Mouse (Mus musculus): ENCODE results near the gene Eif3k. TPM values are rescaled to one million over a fixed set of nuclear protein-coding genes. Genes with fewer than 3 reads are reported as not detected.

Gene Eif3k
- polyA plus RNA-seq, 1 experiment from 2014 or later = 403 TPM

- Histone ChIP-seq H3K9ac (peak overlapping the region; percentile 9; the same call in 1 of the 2 replicates), H3K9me3 (replicated peaks) (no peaks in the 10 kb centered on the region), H3K27ac (replicated peaks) (peak overlapping the region; percentile 92), H3K36me3 (0 out of 2 replicates have a peak, but pooled peaks cover 5% of the 10 kb centered on the region), H3K4me1 (peaks cover 90% of the 10 kb centered on the region), H3K27me3 (no peaks in the 10 kb centered on the region), H3K4me2 (replicated peaks) (peak overlapping the region; percentile 24), H3K4me3 (replicated peaks) (no peak overlapping the region)
- peak; percentile 66 for ATAC-seq (ENCODE audit: insufficient number of reproducible peaks, low FRiP score, low TSS enrichment, low read depth)
- WGBS = 12% methylated on average over 10 of the region's 10 CpGs
Observed at GRCm38 (mm10) chr7:28945416-28946270, 36.0 kb downstream of the Eif3k start.

DNA sequence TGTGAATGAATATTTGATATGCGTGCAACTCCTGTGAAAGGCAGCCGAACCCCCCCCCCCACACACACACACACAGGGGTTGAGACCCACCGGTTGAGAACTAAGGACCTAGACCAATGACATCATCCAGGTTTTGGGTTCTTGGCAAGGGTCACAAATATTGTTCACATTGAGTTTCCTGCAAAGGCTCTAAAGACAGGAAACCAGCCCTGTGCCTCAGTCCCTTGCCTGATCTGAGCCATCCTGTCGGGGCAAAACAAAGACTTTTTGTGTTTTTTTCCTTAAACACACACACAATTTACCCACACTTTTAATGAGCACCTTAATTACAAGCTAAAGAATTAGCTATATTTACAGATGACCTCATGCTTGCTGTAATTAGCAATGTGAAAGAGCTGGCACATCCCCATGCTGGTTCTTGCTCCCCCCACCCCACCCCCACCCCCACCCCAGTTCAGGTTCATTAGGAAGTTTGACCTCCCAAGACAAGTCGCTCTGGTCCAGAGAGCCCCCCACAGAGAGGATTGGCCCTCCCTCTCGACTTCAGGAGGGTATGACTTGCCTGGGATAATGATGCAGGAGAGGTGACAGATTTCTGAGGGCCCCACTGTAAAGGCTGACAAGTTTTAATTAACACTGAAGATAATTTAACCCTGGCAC, 36.8 kb downstream of the Eif3k start:
- Histone ChIP-seq H3K4me1 (peaks cover 93% of the 10 kb centered on the region), H3K27ac (replicated peaks) (peak overlapping the region; percentile 92), H3K4me3 (replicated peaks) (no peak overlapping the region), H3K9ac (no peak overlapping the region), H3K9me3 (replicated peaks) (no peaks in the 10 kb centered on the region), H3K27me3 (no peaks in the 10 kb centered on the region), H3K36me3 (no peaks in the 10 kb centered on the region), H3K4me2 (replicated peaks) (0 out of 2 replicates have a peak overlapping the region, but pooled peaks have one; percentile 24)
- ATAC-seq (ENCODE audit: insufficient number of reproducible peaks, low FRiP score, low TSS enrichment, low read depth) = no peak
- WGBS = 26% methylated on average over 6 of the region's 6 CpGs

- Histone ChIP-seq H3K9me3 (replicated peaks) (no peaks in the 10 kb centered on the region), H3K4me1 (peaks cover 93% of the 10 kb centered on the region), H3K9ac (no peak overlapping the region), H3K36me3 (no peaks in the 10 kb centered on the region), H3K4me3 (replicated peaks) (no peak overlapping the region), H3K27me3 (no peaks in the 10 kb centered on the region), H3K27ac (replicated peaks) (peak overlapping the region; percentile 92), H3K4me2 (replicated peaks) (peak overlapping the region; percentile 8; the same call in 1 of the 2 replicates)
- no peak for ATAC-seq (ENCODE audit: insufficient number of reproducible peaks, low FRiP score, low TSS enrichment, low read depth)
- WGBS = 17% methylated on average over 5 of the region's 5 CpGs
Observed at GRCm38 (mm10) chr7:28943451-28944180, 38.0 kb downstream of the Eif3k start.

GRCm38 (mm10) chr7:28941542-28941941, 40.1 kb downstream of the Eif3k start:
- Histone ChIP-seq H3K9ac (no peak overlapping the region), H3K4me3 (replicated peaks) (no peak overlapping the region), H3K27ac (replicated peaks) (peak overlapping the region; percentile 79), H3K4me1 (peaks cover 89% of the 10 kb centered on the region), H3K27me3 (no peaks in the 10 kb centered on the region), H3K36me3 (peaks cover 5% of the 10 kb centered on the region; the same call in 1 of the 2 replicates), H3K4me2 (replicated peaks) (no peak overlapping the region), H3K9me3 (replicated peaks) (no peaks in the 10 kb centered on the region)
- WGBS = 67% methylated on average over 4 of the region's 4 CpGs
- no peak for ATAC-seq (ENCODE audit: insufficient number of reproducible peaks, low FRiP score, low TSS enrichment, low read depth)

- ATAC-seq (ENCODE audit: insufficient number of reproducible peaks, low FRiP score, low TSS enrichment, low read depth) = no peak
- WGBS = 50% methylated on average over 4 of the region's 4 CpGs
Observed at GRCm38 (mm10) chr7:28941129-28941528, 40.5 kb downstream of the Eif3k start.

DNA sequence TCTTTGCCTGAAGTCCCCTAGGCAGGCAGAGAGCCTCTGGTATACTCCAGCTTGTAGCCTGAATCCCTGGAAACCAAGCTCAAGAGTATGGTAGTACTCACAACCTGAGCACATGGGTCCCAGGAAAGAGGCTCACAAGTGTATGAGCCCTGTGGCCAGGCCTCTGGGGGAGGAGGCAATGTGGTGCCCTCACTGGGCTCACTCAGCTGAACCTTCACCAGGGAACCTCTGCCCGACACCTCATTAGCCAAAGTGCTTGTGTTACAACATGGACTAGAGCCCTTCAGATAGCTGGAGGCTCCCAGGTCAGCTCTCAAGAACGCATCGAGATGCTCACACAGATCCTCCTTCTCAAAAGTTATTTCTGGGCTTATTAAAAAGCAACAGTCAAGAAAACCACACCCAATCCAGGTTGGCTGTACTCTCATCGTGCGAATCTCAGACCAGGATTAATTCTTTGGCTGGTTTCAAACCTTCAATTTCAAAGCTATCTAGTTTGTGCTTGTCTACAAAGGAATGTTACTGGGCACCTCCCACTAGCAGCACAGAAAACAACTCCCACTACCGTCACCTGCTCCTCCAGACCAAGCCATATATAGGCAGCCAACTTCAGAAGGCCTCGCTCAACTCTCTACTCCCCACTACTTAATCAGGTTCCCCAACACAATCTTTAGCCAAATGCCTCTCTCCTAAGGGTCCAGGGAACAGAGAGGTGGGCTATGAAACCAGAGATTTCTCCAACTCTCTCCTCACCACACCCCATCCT, 42.1 kb downstream of the Eif3k start:
- H3K4me3 ChIP-seq (replicated peaks) = no peak overlapping the region
- no peak overlapping the region for H3K4me2 ChIP-seq (replicated peaks)
- 61% methylated on average over 7 of the region's 7 CpGs for WGBS
- H3K9ac ChIP-seq = no peak overlapping the region
- peaks cover 76% of the 10 kb centered on the region for H3K4me1 ChIP-seq
- ATAC-seq (ENCODE audit: insufficient number of reproducible peaks, low FRiP score, low TSS enrichment, low read depth) = no peak
- no peaks in the 10 kb centered on the region for H3K27me3 ChIP-seq
- H3K36me3 ChIP-seq = peaks cover 5% of the 10 kb centered on the region; the same call in 1 of the 2 replicates
- H3K9me3 ChIP-seq (replicated peaks) = no peaks in the 10 kb centered on the region
- H3K27ac ChIP-seq (replicated peaks) = peak overlapping the region; percentile 79

More at GRCm38 (mm10) chr7:28941129-28941528, 40.5 kb downstream of the Eif3k start:
- H3K4me2 ChIP-seq (replicated peaks) = no peak overlapping the region
- no peak overlapping the region for H3K9ac ChIP-seq
- peaks cover 5% of the 10 kb centered on the region; the same call in 1 of the 2 replicates for H3K36me3 ChIP-seq
- H3K4me1 ChIP-seq = peaks cover 89% of the 10 kb centered on the region
- H3K27me3 ChIP-seq = no peaks in the 10 kb centered on the region
- H3K4me3 ChIP-seq (replicated peaks) = no peak overlapping the region
- no peaks in the 10 kb centered on the region for H3K9me3 ChIP-seq (replicated peaks)
- H3K27ac ChIP-seq (replicated peaks) = peak overlapping the region; percentile 79

DNA sequence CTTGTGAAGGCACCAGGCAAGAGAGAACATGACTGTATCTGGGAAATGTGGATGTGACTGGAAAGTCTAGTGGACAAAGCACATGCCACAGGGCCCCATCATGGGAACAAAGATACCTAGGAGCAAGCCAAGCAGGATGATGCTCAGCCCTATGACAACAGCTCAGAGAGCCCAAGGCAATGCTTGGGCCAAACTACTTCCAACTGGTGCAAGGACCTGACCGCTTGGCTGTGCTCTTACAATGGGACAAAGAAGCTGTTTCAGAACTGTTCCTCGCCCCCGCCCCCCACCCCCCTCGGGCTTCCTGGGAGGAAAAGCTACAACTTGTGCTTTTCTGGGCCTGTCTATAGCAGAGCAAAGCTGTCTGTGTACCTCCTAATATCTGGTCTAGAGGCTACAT, 43.0 kb downstream of the Eif3k start:
- H3K4me2 ChIP-seq (replicated peaks) = no peak overlapping the region
- peaks cover 72% of the 10 kb centered on the region for H3K4me1 ChIP-seq
- 54% methylated on average over 4 of the region's 4 CpGs for WGBS
- H3K27me3 ChIP-seq = no peaks in the 10 kb centered on the region
- peak overlapping the region; percentile 67 for H3K27ac ChIP-seq (replicated peaks)
- no peak for ATAC-seq (ENCODE audit: insufficient number of reproducible peaks, low FRiP score, low TSS enrichment, low read depth)
- no peaks in the 10 kb centered on the region for H3K9me3 ChIP-seq (replicated peaks)
- no peak overlapping the region for H3K4me3 ChIP-seq (replicated peaks)
- peaks cover 13% of the 10 kb centered on the region for H3K36me3 ChIP-seq
- H3K9ac ChIP-seq = no peak overlapping the region

- no peak overlapping the region for H3K9ac ChIP-seq
- no peak for ATAC-seq (ENCODE audit: insufficient number of reproducible peaks, low FRiP score, low TSS enrichment, low read depth)
- peaks cover 74% of the 10 kb centered on the region for H3K4me1 ChIP-seq
- peak overlapping the region; percentile 60 for H3K27ac ChIP-seq (replicated peaks)
- H3K36me3 ChIP-seq = peaks cover 16% of the 10 kb centered on the region
- H3K4me2 ChIP-seq (replicated peaks) = no peak overlapping the region
- no peaks in the 10 kb centered on the region for H3K9me3 ChIP-seq (replicated peaks)
- no peak overlapping the region for H3K4me3 ChIP-seq (replicated peaks)
- H3K27me3 ChIP-seq = no peaks in the 10 kb centered on the region
- WGBS = 66% methylated on average over 4 of the region's 4 CpGs
Observed at GRCm38 (mm10) chr7:28936787-28937186, 44.9 kb downstream of the Eif3k start.

- Histone ChIP-seq H3K4me1 (peaks cover 74% of the 10 kb centered on the region), H3K27ac (replicated peaks) (0 out of 2 replicates have a peak overlapping the region, but pooled peaks have one; percentile 44), H3K4me2 (replicated peaks) (no peak overlapping the region), H3K9ac (no peak overlapping the region), H3K27me3 (no peaks in the 10 kb centered on the region), H3K36me3 (peaks cover 16% of the 10 kb centered on the region), H3K4me3 (replicated peaks) (no peak overlapping the region), H3K9me3 (replicated peaks) (no peaks in the 10 kb centered on the region)
- WGBS = 93% methylated on average over 2 of the region's 2 CpGs
- ATAC-seq (ENCODE audit: insufficient number of reproducible peaks, low FRiP score, low TSS enrichment, low read depth) = no peak
Observed at GRCm38 (mm10) chr7:28933825-28934224, 47.8 kb downstream of the Eif3k start.

- Histone ChIP-seq H3K27me3 (no peaks in the 10 kb centered on the region), H3K36me3 (peaks cover 11% of the 10 kb centered on the region; the same call in 1 of the 2 replicates), H3K4me1 (peaks cover 67% of the 10 kb centered on the region), H3K4me2 (replicated peaks) (no peak overlapping the region), H3K4me3 (replicated peaks) (no peak overlapping the region), H3K9me3 (replicated peaks) (no peaks in the 10 kb centered on the region), H3K27ac (replicated peaks) (peak overlapping the region; percentile 9; the same call in 1 of the 2 replicates), H3K9ac (no peak overlapping the region)
- WGBS = 62% methylated on average over 6 of the region's 6 CpGs
- ATAC-seq (ENCODE audit: insufficient number of reproducible peaks, low FRiP score, low TSS enrichment, low read depth) = no peak
Observed at GRCm38 (mm10) chr7:28932421-28933041, 49.1 kb downstream of the Eif3k start.

All from embryonic facial prominence, embryonic 15.5 days (tissue).